Mouse (Mus musculus): ENCODE measurements around the gene Nccrp1. TPM values are rescaled to one million over a fixed set of nuclear protein-coding genes. Genes with fewer than 3 reads are reported as not detected.
A peak's percentile ranks its signal among the peaks of the same experiment; 100 is the strongest.

Gene Nccrp1
- polyA plus RNA-seq, 1 experiment from 2014 or later = not detected

- Histone ChIP-seq H3K4me2 (replicated peaks; ENCODE audit: low read depth, low read length) (no peak overlapping the region), H3K4me3 (ENCODE audit: low read length) (no peak overlapping the region), H3K4me1 (ENCODE audit: insufficient read depth, low read length) (peaks cover 82% of the 10 kb centered on the region), H3K27me3 (ENCODE audit: insufficient read depth, low read length) (no peaks in the 10 kb centered on the region), H3K36me3 (ENCODE audit: insufficient read depth, low read length) (peaks cover 6% of the 10 kb centered on the region; the same call in 1 of the 2 replicates), H3K9ac (replicated peaks; ENCODE audit: low read length) (no peak overlapping the region), H3K27ac (ENCODE audit: low read length) (no peak overlapping the region; the same call in 1 of the 2 replicates), H3K9me3 (ENCODE audit: low read length) (no peaks in the 10 kb centered on the region)
- no peak for ATAC-seq (ENCODE audit: low FRiP score, low TSS enrichment)
- 79% methylated on average over 11 of the region's 11 CpGs for WGBS
Measured at GRCm38 (mm10) chr7:28582841-28583240, 35.8 kb upstream of the Nccrp1 start.

- no peak for ATAC-seq (ENCODE audit: low FRiP score, low TSS enrichment)
Measured at GRCm38 (mm10) chr7:28581721-28582120, 34.7 kb upstream of the Nccrp1 start.

GRCm38 (mm10) chr7:28579826-28580225, 32.8 kb upstream of the Nccrp1 start:
- ATAC-seq (ENCODE audit: low FRiP score, low TSS enrichment) = no peak
- Histone ChIP-seq H3K9me3 (ENCODE audit: low read length) (no peaks in the 10 kb centered on the region), H3K4me1 (ENCODE audit: insufficient read depth, low read length) (peaks cover 84% of the 10 kb centered on the region), H3K4me3 (ENCODE audit: low read length) (no peak overlapping the region), H3K27ac (ENCODE audit: low read length) (0 out of 2 replicates have a peak overlapping the region, but pooled peaks have one; percentile 17), H3K36me3 (ENCODE audit: insufficient read depth, low read length) (peaks cover 6% of the 10 kb centered on the region; the same call in 1 of the 2 replicates), H3K27me3 (ENCODE audit: insufficient read depth, low read length) (no peaks in the 10 kb centered on the region), H3K4me2 (replicated peaks; ENCODE audit: low read depth, low read length) (no peak overlapping the region), H3K9ac (replicated peaks; ENCODE audit: low read length) (no peak overlapping the region)
- WGBS = 64% methylated on average over 5 of the region's 5 CpGs

More at GRCm38 (mm10) chr7:28581721-28582120, 34.7 kb upstream of the Nccrp1 start:
- H3K4me2 ChIP-seq (replicated peaks; ENCODE audit: low read depth, low read length) = no peak overlapping the region
- H3K9me3 ChIP-seq (ENCODE audit: low read length) = no peaks in the 10 kb centered on the region
- peak overlapping the region; percentile 17; the same call in 1 of the 2 replicates for H3K9ac ChIP-seq (replicated peaks; ENCODE audit: low read length)
- no peaks in the 10 kb centered on the region for H3K27me3 ChIP-seq (ENCODE audit: insufficient read depth, low read length)
- H3K27ac ChIP-seq (ENCODE audit: low read length) = no peak overlapping the region
- H3K4me1 ChIP-seq (ENCODE audit: insufficient read depth, low read length) = peaks cover 82% of the 10 kb centered on the region
- WGBS = 77% methylated on average over 4 of the region's 4 CpGs
- H3K36me3 ChIP-seq (ENCODE audit: insufficient read depth, low read length) = peaks cover 6% of the 10 kb centered on the region; the same call in 1 of the 2 replicates
- no peak overlapping the region for H3K4me3 ChIP-seq (ENCODE audit: low read length)

- 68% methylated on average over 5 of the region's 5 CpGs for WGBS
- no peak overlapping the region for H3K4me2 ChIP-seq (replicated peaks; ENCODE audit: low read depth, low read length)
- H3K9me3 ChIP-seq (ENCODE audit: low read length) = no peaks in the 10 kb centered on the region
- peak overlapping the region; percentile 97 for H3K27ac ChIP-seq (ENCODE audit: low read length)
- H3K36me3 ChIP-seq (ENCODE audit: insufficient read depth, low read length) = peaks cover 6% of the 10 kb centered on the region; the same call in 1 of the 2 replicates
- ATAC-seq (ENCODE audit: low FRiP score, low TSS enrichment) = no peak
- H3K9ac ChIP-seq (replicated peaks; ENCODE audit: low read length) = no peak overlapping the region
- no peak overlapping the region for H3K4me3 ChIP-seq (ENCODE audit: low read length)
- peaks cover 77% of the 10 kb centered on the region for H3K4me1 ChIP-seq (ENCODE audit: insufficient read depth, low read length)
- H3K27me3 ChIP-seq (ENCODE audit: insufficient read depth, low read length) = no peaks in the 10 kb centered on the region
Measured at GRCm38 (mm10) chr7:28578543-28579053, 31.5 kb upstream of the Nccrp1 start.

GRCm38 (mm10) chr7:28577826-28578542, 30.9 kb upstream of the Nccrp1 start:
- Histone ChIP-seq H3K9ac (replicated peaks; ENCODE audit: low read length) (peak overlapping the region; percentile 40; the same call in 1 of the 2 replicates), H3K27ac (ENCODE audit: low read length) (peak overlapping the region; percentile 97), H3K27me3 (ENCODE audit: insufficient read depth, low read length) (no peaks in the 10 kb centered on the region), H3K36me3 (ENCODE audit: insufficient read depth, low read length) (peaks cover 6% of the 10 kb centered on the region; the same call in 1 of the 2 replicates), H3K9me3 (ENCODE audit: low read length) (no peaks in the 10 kb centered on the region), H3K4me2 (replicated peaks; ENCODE audit: low read depth, low read length) (peak overlapping the region; percentile 1; the same call in 1 of the 2 replicates), H3K4me1 (ENCODE audit: insufficient read depth, low read length) (peaks cover 75% of the 10 kb centered on the region), H3K4me3 (ENCODE audit: low read length) (no peak overlapping the region)
- WGBS = 53% methylated on average over 9 of the region's 9 CpGs
- peak; percentile 82 for ATAC-seq (ENCODE audit: low FRiP score, low TSS enrichment)

GRCm38 (mm10) chr7:28576271-28576914, 29.3 kb upstream of the Nccrp1 start:
- ATAC-seq (ENCODE audit: low FRiP score, low TSS enrichment) = peak; percentile 74
- 0 out of 2 replicates have a peak overlapping the region, but pooled peaks have one; percentile 1 for H3K4me2 ChIP-seq (replicated peaks; ENCODE audit: low read depth, low read length)

GRCm38 (mm10) chr7:28575597-28575996, 28.5 kb upstream of the Nccrp1 start:
- Histone ChIP-seq H3K27ac (ENCODE audit: low read length) (0 out of 2 replicates have a peak overlapping the region, but pooled peaks have one; percentile 97), H3K36me3 (ENCODE audit: insufficient read depth, low read length) (0 out of 2 replicates have a peak, but pooled peaks cover under 1% of the 10 kb centered on the region), H3K4me2 (replicated peaks; ENCODE audit: low read depth, low read length) (0 out of 2 replicates have a peak overlapping the region, but pooled peaks have one; percentile 11), H3K27me3 (ENCODE audit: insufficient read depth, low read length) (no peaks in the 10 kb centered on the region), H3K9ac (replicated peaks; ENCODE audit: low read length) (0 out of 2 replicates have a peak overlapping the region, but pooled peaks have one; percentile 10), H3K4me1 (ENCODE audit: insufficient read depth, low read length) (peaks cover 90% of the 10 kb centered on the region), H3K9me3 (ENCODE audit: low read length) (no peaks in the 10 kb centered on the region), H3K4me3 (ENCODE audit: low read length) (no peak overlapping the region)
- ATAC-seq (ENCODE audit: low FRiP score, low TSS enrichment) = no peak
- WGBS = 76% methylated on average over 11 of the region's 11 CpGs

More at GRCm38 (mm10) chr7:28576271-28576914, 29.3 kb upstream of the Nccrp1 start:
- H3K27ac ChIP-seq (ENCODE audit: low read length) = peak overlapping the region; percentile 97
- 75% methylated on average over 5 of the region's 5 CpGs for WGBS
- H3K9ac ChIP-seq (replicated peaks; ENCODE audit: low read length) = no peak overlapping the region
- H3K36me3 ChIP-seq (ENCODE audit: insufficient read depth, low read length) = peaks cover 6% of the 10 kb centered on the region; the same call in 1 of the 2 replicates
- no peak overlapping the region for H3K4me3 ChIP-seq (ENCODE audit: low read length)
- no peaks in the 10 kb centered on the region for H3K9me3 ChIP-seq (ENCODE audit: low read length)
- H3K4me1 ChIP-seq (ENCODE audit: insufficient read depth, low read length) = peaks cover 84% of the 10 kb centered on the region
- no peaks in the 10 kb centered on the region for H3K27me3 ChIP-seq (ENCODE audit: insufficient read depth, low read length)

- Histone ChIP-seq H3K4me2 (replicated peaks; ENCODE audit: low read depth, low read length) (no peak overlapping the region), H3K9me3 (ENCODE audit: low read length) (no peaks in the 10 kb centered on the region), H3K36me3 (ENCODE audit: insufficient read depth, low read length) (peaks cover 7% of the 10 kb centered on the region; the same call in 1 of the 2 replicates), H3K27ac (ENCODE audit: low read length) (peak overlapping the region; percentile 61), H3K4me3 (ENCODE audit: low read length) (no peak overlapping the region), H3K27me3 (ENCODE audit: insufficient read depth, low read length) (no peaks in the 10 kb centered on the region), H3K4me1 (ENCODE audit: insufficient read depth, low read length) (peaks cover 78% of the 10 kb centered on the region), H3K9ac (replicated peaks; ENCODE audit: low read length) (no peak overlapping the region)
- WGBS = 88% methylated on average over 3 of the region's 3 CpGs
- no peak for ATAC-seq (ENCODE audit: low FRiP score, low TSS enrichment)
Measured at GRCm38 (mm10) chr7:28573236-28573635, 26.2 kb upstream of the Nccrp1 start.

GRCm38 (mm10) chr7:28572689-28573088, 25.6 kb upstream of the Nccrp1 start:
- H3K9me3 ChIP-seq (ENCODE audit: low read length) = no peaks in the 10 kb centered on the region
- peaks cover 73% of the 10 kb centered on the region for H3K4me1 ChIP-seq (ENCODE audit: insufficient read depth, low read length)
- 65% methylated on average over 5 of the region's 5 CpGs for WGBS
- H3K4me2 ChIP-seq (replicated peaks; ENCODE audit: low read depth, low read length) = no peak overlapping the region
- H3K27me3 ChIP-seq (ENCODE audit: insufficient read depth, low read length) = no peaks in the 10 kb centered on the region
- H3K27ac ChIP-seq (ENCODE audit: low read length) = peak overlapping the region; percentile 61
- H3K36me3 ChIP-seq (ENCODE audit: insufficient read depth, low read length) = peaks cover 11% of the 10 kb centered on the region
- peak overlapping the region; percentile 17; the same call in 1 of the 2 replicates for H3K9ac ChIP-seq (replicated peaks; ENCODE audit: low read length)
- no peak overlapping the region for H3K4me3 ChIP-seq (ENCODE audit: low read length)
- ATAC-seq (ENCODE audit: low FRiP score, low TSS enrichment) = 0 out of 2 replicates have a peak, but pooled peaks have one; percentile 8

Data from kidney, embryonic 16.5 days (tissue).